Mouse (Mus musculus) kidney, postnatal 0 days (tissue): Measurements from ENCODE around the gene 6030408B16Rik. TPM values are rescaled to one million over a fixed set of nuclear protein-coding genes. Genes with fewer than 3 reads are reported as not detected.

Experiments used
- ATAC-seq: fragments of 200-750 bp; cut with Nextera tagmentation; replicated peaks from 2 replicates; pipeline ENCODE4 v1.8.0; 2017; ENCODE audit warnings: low read depth, moderate number of reproducible peaks, moderate TSS enrichment, moderate library complexity; ENCODE audit not compliant: low FRiP score
- DNase-seq: peaks from one replicate; pipeline ENCODE4 v3.0.0-alpha.2; 2016; ENCODE audit warnings: low spot score
- H3K27ac ChIP-seq: fragments of 300-500 bp; sonication (generic); 2 replicates; pipeline ENCODE4 v1.5.1; 2014; ENCODE audit warnings: mild to moderate bottlenecking
- H3K27me3 ChIP-seq: fragments of 300-500 bp; sonication (generic); 2 replicates; pipeline ENCODE4 v1.6.1; 2014; ENCODE audit warnings: low read length, mixed read lengths; ENCODE audit not compliant: insufficient read depth
- H3K36me3 ChIP-seq: fragments of 300-500 bp; sonication (generic); 2 replicates; pipeline ENCODE4 v1.6.1; 2014; ENCODE audit warnings: low read length, mixed read lengths; ENCODE audit not compliant: insufficient read depth
- H3K4me1 ChIP-seq: fragments of 300-500 bp; sonication (generic); replicated peaks from 2 replicates; pipeline ENCODE4 v1.6.1; 2014; ENCODE audit warnings: antibody characterized with exemption, low read length, mixed read lengths; ENCODE audit not compliant: insufficient read depth
- H3K4me2 ChIP-seq: fragments of 300-500 bp; sonication (generic); 2 replicates; pipeline ENCODE4 v1.6.1; 2014; ENCODE audit warnings: mild to moderate bottlenecking, low read length, moderate library complexity, mixed read lengths
- H3K4me3 ChIP-seq: fragments of 300-500 bp; sonication (generic); replicated peaks from 2 replicates; pipeline ENCODE4 v1.5.1; 2014; ENCODE audit warnings: low read depth, low read length
- H3K9ac ChIP-seq: fragments of 300-500 bp; sonication (generic); 2 replicates; pipeline ENCODE4 v1.6.1; 2014; ENCODE audit warnings: low read depth, low read length
- H3K9me3 ChIP-seq: fragments of 300-500 bp; sonication (generic); replicated peaks from 2 replicates; pipeline ENCODE4 v1.6.1; 2016; ENCODE audit warnings: low read length, inconsistent platforms, mixed read lengths
- CTCF ChIP-seq: IDR thresholded peaks from 2 replicates; pipeline ENCODE4 v1.5.1; 2016; ENCODE audit warnings: antibody characterized with exemption, low read depth, mild to moderate bottlenecking, moderate library complexity
- WGBS: fragments of 180-500 bp; shearing (Covaris S2); extraction: QIAGEN DNeasy Blood & Tissue Kit; methylation state at CpG from one replicate; pipeline ENCODE4 v1.1.7; 2014; 5-methylcytosine and 5-hydroxymethylcytosine counted together
- polyA plus RNA-seq: library from polyadenylated mRNA; unstranded; fragments of >200 nt; fragmentation: Nextera tagmentation; extraction: Ambion mirVana; gene quantifications from 2 replicates; pipeline ENCODE4 v1.2.1, GENCODE M21; 2015

The 6030408B16Rik gene
- polyA plus RNA-seq, 1 experiment from 2014 or later: 24.5 TPM

DNA sequence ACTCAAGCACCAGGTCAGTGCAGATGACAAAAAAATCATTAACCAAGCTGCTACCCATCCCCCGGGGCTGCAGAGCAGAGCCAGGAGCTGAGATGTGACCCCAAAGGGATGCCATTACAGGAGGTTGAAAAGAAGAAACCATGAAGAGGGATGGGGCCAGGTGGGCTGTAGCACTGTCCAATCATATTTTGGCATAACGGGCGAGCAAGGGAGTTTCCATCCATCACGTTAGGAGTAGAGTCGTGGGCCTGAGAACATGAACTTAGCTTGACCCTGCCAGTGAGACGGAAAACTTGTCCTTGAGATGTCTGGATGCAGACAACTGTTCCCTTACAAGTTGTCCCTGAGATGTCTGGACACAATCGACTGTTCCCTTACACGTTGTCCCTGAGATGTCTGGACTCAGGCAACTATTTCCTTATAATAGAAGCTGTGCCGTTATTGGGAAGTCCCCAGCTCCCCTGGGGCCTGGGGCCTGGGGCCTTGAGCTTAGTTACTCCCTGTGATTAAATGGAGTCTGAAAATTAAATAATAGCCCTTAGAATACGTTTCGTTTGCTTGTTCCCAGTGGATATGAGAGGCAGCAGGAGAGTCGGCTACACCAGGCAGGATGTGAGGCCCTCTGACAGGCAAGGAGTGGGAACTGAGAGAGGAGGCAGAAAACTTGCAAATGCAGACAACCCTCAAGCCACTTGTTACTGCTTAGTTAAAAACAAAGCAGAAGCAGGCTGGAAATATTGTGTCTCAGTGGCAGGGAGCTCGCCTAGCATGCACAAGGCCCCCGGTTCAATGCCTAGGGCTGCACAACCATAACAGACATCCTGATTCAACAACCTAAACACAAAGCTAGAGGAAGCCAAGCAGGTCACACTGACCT is 26.1 kb downstream of the 6030408B16Rik start:
- Histone ChIP-seq H3K27ac (peak overlapping the region; percentile 61), H3K36me3 (no peaks in the 10 kb centered on the region), H3K4me2 (no peak overlapping the region), H3K9me3 (no peaks in the 10 kb centered on the region), H3K4me3 (no peak overlapping the region), H3K9ac (no peak overlapping the region), H3K4me1 (0 out of 2 replicates have a peak, but pooled peaks cover 6% of the 10 kb centered on the region), H3K27me3 (no peaks in the 10 kb centered on the region)
- DNase-seq (no peak), ATAC-seq (no peak)
- TF ChIP-seq CTCF: no peak
- WGBS: 44% methylated on average over 14 of the region's 14 CpGs

DNA sequence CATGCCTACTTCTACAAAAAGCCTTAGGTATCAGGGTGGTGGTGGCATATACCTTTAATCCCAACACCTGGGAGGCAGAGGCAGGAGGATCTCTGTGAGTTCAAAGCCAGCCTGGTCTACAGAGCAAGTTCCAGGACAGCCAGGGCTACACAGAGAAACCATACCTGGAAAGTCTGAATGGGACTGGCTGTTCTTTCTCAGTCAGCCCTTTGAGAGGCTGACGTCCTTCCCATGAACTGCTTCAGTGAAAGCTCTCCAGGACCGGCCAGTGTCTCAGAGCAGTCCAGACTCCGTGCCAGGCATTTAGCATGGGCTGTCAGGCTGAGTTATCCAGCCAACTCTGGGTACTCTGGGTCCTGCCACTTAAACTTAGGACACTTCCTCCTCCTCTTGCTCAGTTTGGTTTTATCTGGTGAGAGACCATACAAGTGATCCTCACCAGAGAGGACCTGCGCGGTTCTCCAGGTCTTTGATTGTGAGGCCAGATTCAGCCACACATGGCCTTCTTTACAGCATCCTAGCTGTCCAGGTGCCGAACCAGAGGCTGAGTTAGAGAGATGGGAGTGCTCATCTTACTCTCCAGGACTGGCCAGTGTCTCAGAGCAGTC is 27.1 kb downstream of the 6030408B16Rik start:
- Histone ChIP-seq H3K4me2 (no peak overlapping the region), H3K4me3 (no peak overlapping the region), H3K36me3 (no peaks in the 10 kb centered on the region), H3K27ac (peak overlapping the region; percentile 57), H3K9me3 (no peaks in the 10 kb centered on the region), H3K9ac (no peak overlapping the region), H3K27me3 (no peaks in the 10 kb centered on the region), H3K4me1 (0 out of 2 replicates have a peak, but pooled peaks cover 6% of the 10 kb centered on the region)
- DNase-seq (no peak), ATAC-seq (no peak; the same call in 1 of the 2 replicates)
- WGBS: 74% methylated on average over 6 of the region's 6 CpGs
- TF ChIP-seq CTCF: no peak

DNA sequence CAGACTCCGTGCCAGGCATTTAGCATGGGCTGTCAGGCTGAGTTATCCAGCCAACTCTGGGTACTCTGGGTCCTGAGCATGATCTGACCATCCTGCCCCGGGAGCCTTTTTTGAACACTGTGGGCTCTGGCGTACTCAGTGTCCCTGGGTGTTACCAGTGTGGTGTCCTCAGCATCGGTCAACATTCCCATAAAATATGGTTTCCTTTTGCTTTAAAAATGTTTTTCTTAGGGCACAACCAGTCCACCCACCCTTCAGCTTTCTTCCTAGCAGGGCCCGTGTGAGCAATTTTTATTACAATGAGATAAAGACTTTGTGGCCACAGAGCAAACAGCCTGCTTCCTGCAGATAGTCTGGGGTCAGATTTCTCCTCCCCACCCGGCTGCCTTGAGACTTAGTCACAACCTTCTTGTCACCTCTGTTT is 27.6 kb downstream of the 6030408B16Rik start:
- Histone ChIP-seq H3K4me1 (0 out of 2 replicates have a peak, but pooled peaks cover 6% of the 10 kb centered on the region), H3K9me3 (no peaks in the 10 kb centered on the region), H3K27ac (peak overlapping the region; percentile 62), H3K4me3 (no peak overlapping the region), H3K4me2 (no peak overlapping the region), H3K9ac (no peak overlapping the region), H3K27me3 (no peaks in the 10 kb centered on the region), H3K36me3 (no peaks in the 10 kb centered on the region)
- peak; percentile 58 for DNase-seq
- WGBS: 26% methylated on average over 6 of the region's 6 CpGs
- no peak for TF ChIP-seq CTCF
- no peak; the same call in 1 of the 2 replicates for ATAC-seq

DNA sequence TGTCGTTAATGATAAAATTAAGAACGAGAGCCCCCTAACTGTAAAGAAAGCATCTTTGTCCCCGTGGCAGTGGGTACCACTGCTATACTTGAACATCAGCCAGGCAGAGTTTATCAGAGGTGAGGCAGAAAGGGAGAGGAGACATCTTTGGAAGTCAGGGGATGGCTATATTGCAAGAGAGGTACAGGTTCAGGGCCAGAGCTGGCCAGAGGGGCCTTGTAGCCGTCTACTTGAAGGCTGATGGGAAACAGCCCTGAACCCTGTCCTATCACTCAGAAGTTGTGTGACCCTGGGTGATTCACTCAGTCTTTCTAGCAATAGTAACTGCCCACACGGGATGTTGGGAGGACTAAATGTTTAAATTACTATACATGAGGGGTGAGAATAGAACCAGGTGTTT is 28.1 kb downstream of the 6030408B16Rik start:
- H3K36me3 ChIP-seq: no peaks in the 10 kb centered on the region
- 36% methylated on average over 5 of the region's 5 CpGs for WGBS
- ATAC-seq: no peak

DNA sequence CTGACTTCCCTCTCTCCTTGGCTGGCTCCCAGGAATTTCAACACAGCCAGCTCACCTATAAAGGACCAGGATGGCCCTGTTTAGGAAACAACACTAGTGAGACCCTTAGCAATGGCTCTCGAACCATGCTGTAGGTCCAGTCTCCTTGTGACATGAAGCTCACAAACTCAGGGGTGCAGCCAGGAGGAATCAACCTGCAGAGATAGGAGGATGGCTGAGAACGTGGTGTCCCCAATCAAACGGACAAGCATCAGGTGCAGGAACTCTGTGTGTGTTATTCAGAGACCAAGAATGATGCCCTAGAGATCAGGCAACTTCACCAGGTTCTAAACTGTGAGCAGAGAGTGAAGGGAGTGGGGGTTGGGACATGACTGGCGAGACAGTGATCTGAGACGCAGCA is 29.1 kb downstream of the 6030408B16Rik start:
- H3K4me3 ChIP-seq: no peak overlapping the region
- no peak overlapping the region for H3K27ac ChIP-seq
- no peaks in the 10 kb centered on the region for H3K27me3 ChIP-seq
- 78% methylated on average over 5 of the region's 5 CpGs for WGBS
- H3K4me1 ChIP-seq: 0 out of 2 replicates have a peak, but pooled peaks cover 6% of the 10 kb centered on the region
- ATAC-seq: no peak
- H3K4me2 ChIP-seq: no peak overlapping the region
- no peaks in the 10 kb centered on the region for H3K9me3 ChIP-seq
- no peak for TF ChIP-seq CTCF
- H3K9ac ChIP-seq: no peak overlapping the region
- no peaks in the 10 kb centered on the region for H3K36me3 ChIP-seq
- DNase-seq: no peak

More for the DNA sequence above, 28.1 kb downstream of the 6030408B16Rik start:
- TF ChIP-seq CTCF: no peak
- Histone ChIP-seq H3K9me3 (no peaks in the 10 kb centered on the region), H3K4me2 (no peak overlapping the region), H3K27me3 (no peaks in the 10 kb centered on the region), H3K4me1 (0 out of 2 replicates have a peak, but pooled peaks cover 6% of the 10 kb centered on the region), H3K4me3 (no peak overlapping the region), H3K27ac (peak overlapping the region; percentile 62), H3K9ac (no peak overlapping the region)
- no peak for DNase-seq

DNA sequence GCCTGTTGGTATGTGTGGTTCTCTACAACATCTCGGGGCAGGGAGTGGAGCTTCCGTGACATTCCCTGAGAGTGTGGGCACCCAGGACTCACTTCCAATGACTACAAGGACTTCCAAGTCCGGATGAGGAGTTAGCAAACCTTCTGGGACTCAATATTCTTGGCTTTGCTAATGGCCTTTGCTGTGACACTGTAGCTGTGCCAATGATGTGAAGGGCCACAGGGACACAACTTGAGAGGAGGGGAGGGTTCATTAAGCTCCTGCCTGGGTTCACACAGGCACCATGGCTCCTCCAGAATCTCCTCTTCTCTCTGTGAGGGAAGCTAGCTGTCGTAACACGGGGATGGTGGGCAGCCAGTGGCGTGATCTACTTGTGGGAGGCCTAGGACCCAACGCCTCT is 29.6 kb downstream of the 6030408B16Rik start:
- H3K4me1 ChIP-seq: 0 out of 2 replicates have a peak, but pooled peaks cover 6% of the 10 kb centered on the region
- H3K4me2 ChIP-seq: no peak overlapping the region
- no peaks in the 10 kb centered on the region for H3K36me3 ChIP-seq
- no peak for DNase-seq
- ATAC-seq: no peak
- no peak overlapping the region for H3K9ac ChIP-seq
- H3K9me3 ChIP-seq: no peaks in the 10 kb centered on the region
- H3K4me3 ChIP-seq: no peak overlapping the region
- no peaks in the 10 kb centered on the region for H3K27me3 ChIP-seq
- 91% methylated on average over 7 of the region's 7 CpGs for WGBS
- TF ChIP-seq CTCF: no peak
- no peak overlapping the region for H3K27ac ChIP-seq
